Mouse (Mus musculus): ENCODE data around the gene AA986860. TPM values are rescaled to one million over a fixed set of nuclear protein-coding genes. Genes with fewer than 3 reads are reported as not detected.

The AA986860 gene
- total and polyA plus RNA-seq, 3 experiments, result 0.43 to 0.82 (median 0.47) TPM

DNA sequence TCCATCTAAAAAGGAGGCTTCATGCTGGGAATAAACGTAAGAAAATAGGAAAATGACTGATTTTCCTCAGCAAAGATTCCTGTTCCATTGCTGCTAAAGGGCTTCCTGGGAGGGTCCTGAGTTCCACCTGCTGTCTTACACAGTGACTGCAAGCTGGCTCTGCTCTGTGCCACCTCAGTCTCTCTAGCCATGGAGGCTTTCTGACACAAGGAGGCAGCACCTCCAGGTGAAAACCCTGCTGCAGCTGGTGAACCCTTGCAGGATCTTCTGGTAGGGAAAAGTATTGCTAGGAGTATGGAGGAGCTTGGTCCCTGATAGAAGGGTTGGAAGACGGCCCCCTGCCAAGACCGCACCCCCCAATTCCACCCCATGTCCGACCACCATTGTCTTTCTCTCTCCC lies 55.2 kb downstream of the AA986860 start:
- Histone ChIP-seq H3K27me3 (ENCODE audit: control insufficient read depth, insufficient read depth, low read length) (no peaks in the 10 kb centered on the region), H3K36me3 (ENCODE audit: control insufficient read depth, insufficient read depth, low read length) (no peaks in the 10 kb centered on the region), H3K27ac (no peak overlapping the region), H3K9ac (ENCODE audit: low read depth, low read length) (no peak overlapping the region), H3K4me3 (no peak overlapping the region), H3K4me1 (ENCODE audit: control insufficient read depth, insufficient read depth, low read length) (no peaks in the 10 kb centered on the region), H3K79me2 (replicated peaks; ENCODE audit: control insufficient read depth, insufficient read depth, low read length) (no peaks in the 10 kb centered on the region)
- no peak for DNase-seq
- intact Hi-C loops (cut with DNase I), result no loop called here
- TF ChIP-seq CTCF (IDR thresholded peaks at IDR 0.05) (peak; percentile 33), POLR2A (IDR thresholded peaks at IDR 0.05; ENCODE audit: insufficient read depth, low read depth, low read length) (no peak), EP300 (IDR thresholded peaks at IDR 0.05; ENCODE audit: insufficient read depth, low read depth, low read length) (no peak)
- 48% methylated on average over 4 of the region's 4 CpGs for WGBS

GRCm38 (mm10) chr1:130789512-130790451 lies 58.0 kb downstream of the AA986860 start:
- intact Hi-C loops (cut with DNase I), result no loop called here
- no peaks in the 10 kb centered on the region for H3K27me3 ChIP-seq (ENCODE audit: control insufficient read depth, insufficient read depth, low read length)
- no peak overlapping the region for H3K27ac ChIP-seq
- no peaks in the 10 kb centered on the region for H3K4me1 ChIP-seq (ENCODE audit: control insufficient read depth, insufficient read depth, low read length)
- H3K4me3 ChIP-seq, result no peak overlapping the region
- H3K79me2 ChIP-seq (replicated peaks; ENCODE audit: control insufficient read depth, insufficient read depth, low read length), result no peaks in the 10 kb centered on the region
- TF ChIP-seq POLR2A (IDR thresholded peaks at IDR 0.05; ENCODE audit: insufficient read depth, low read depth, low read length) (no peak), CTCF (IDR thresholded peaks at IDR 0.05) (no peak), EP300 (IDR thresholded peaks at IDR 0.05; ENCODE audit: insufficient read depth, low read depth, low read length) (no peak)
- H3K36me3 ChIP-seq (ENCODE audit: control insufficient read depth, insufficient read depth, low read length), result no peaks in the 10 kb centered on the region
- DNase-seq, result no peak
- 64% methylated on average over 3 of the region's 3 CpGs for WGBS
- H3K9ac ChIP-seq (ENCODE audit: low read depth, low read length), result no peak overlapping the region

Other genes with a start within 250 kb of the AA986860 start
- gene Zp3r, start 102.4 kb upstream of the AA986860 start, total RNA-seq (2021), result not detected
- gene Zp3r, start 102.4 kb upstream of the AA986860 start, polyA plus RNA-seq (2012; rRNA removed), result not detected in 2 replicates
- gene C4bp, start 70.3 kb upstream of the AA986860 start, total RNA-seq (2021), result not detected
- not detected in 2 replicates for gene C4bp, start 70.3 kb upstream of the AA986860 start, polyA plus RNA-seq (2012; rRNA removed)
- under 1 TPM; 0.14 to 0.16 TPM for gene Gm29427, start 16.2 kb upstream of the AA986860 start, total RNA-seq (2021)
- 0.14 and 0.32 TPM in 2 replicates for gene Gm29427, start 16.2 kb upstream of the AA986860 start, polyA plus RNA-seq (2012; rRNA removed)
- 1 to 10 TPM; 3.7 to 4.9 TPM for gene Yod1, start 14.6 kb upstream of the AA986860 start, total RNA-seq (2021)
- 1.2 and 2.2 TPM in 2 replicates for gene Yod1, start 14.6 kb upstream of the AA986860 start, polyA plus RNA-seq (2012; rRNA removed)
- gene Pfkfb2, start 2.7 kb upstream of the AA986860 start, total RNA-seq (2021), result 10 to 100 TPM; 82.5 to 96.6 TPM
- gene Pfkfb2, start 2.7 kb upstream of the AA986860 start, polyA plus RNA-seq (2012; rRNA removed), result 31.9 and 58.5 TPM in 2 replicates
- gene Fcamr, start 68.9 kb downstream of the AA986860 start, total RNA-seq (2021), result under 1 TPM; 0.39 to 0.41 TPM
- gene Fcamr, start 68.9 kb downstream of the AA986860 start, polyA plus RNA-seq (2012; rRNA removed), result 0.96 and 1.6 TPM in 2 replicates
- not detected for gene Pigr, start 94.7 kb downstream of the AA986860 start, total RNA-seq (2021)
- 0.32 and 3.1 TPM in 2 replicates for gene Pigr, start 94.7 kb downstream of the AA986860 start, polyA plus RNA-seq (2012; rRNA removed)
- 1 to 10 TPM; 1.1 to 1.5 TPM for gene Fcmr, start 133.7 kb downstream of the AA986860 start, total RNA-seq (2021)
- 0.91 and 6.5 TPM in 2 replicates for gene Fcmr, start 133.7 kb downstream of the AA986860 start, polyA plus RNA-seq (2012; rRNA removed)
- gene Il24, start 155.5 kb downstream of the AA986860 start, total RNA-seq (2021), result not detected
- not detected in 2 replicates for gene Il24, start 155.5 kb downstream of the AA986860 start, polyA plus RNA-seq (2012; rRNA removed)
- gene Il20, start 179.5 kb downstream of the AA986860 start, total RNA-seq (2021), result not detected
- not detected in 2 replicates for gene Il20, start 179.5 kb downstream of the AA986860 start, polyA plus RNA-seq (2012; rRNA removed)
- not detected for gene Il19, start 208.1 kb downstream of the AA986860 start, total RNA-seq (2021)
- gene Il19, start 208.1 kb downstream of the AA986860 start, polyA plus RNA-seq (2012; rRNA removed), result not detected in 2 replicates

All from heart, adult 2 months (tissue).